Mouse (Mus musculus) kidney, adult 8-10 months (tissue): ENCODE data around the gene Atp2c2.

Source experiments
- DNase-seq, 2 experiments: peaks; one replicate each; pipeline ENCODE4 v3.0.0; 2022

Atp2c2 gene

DNA sequence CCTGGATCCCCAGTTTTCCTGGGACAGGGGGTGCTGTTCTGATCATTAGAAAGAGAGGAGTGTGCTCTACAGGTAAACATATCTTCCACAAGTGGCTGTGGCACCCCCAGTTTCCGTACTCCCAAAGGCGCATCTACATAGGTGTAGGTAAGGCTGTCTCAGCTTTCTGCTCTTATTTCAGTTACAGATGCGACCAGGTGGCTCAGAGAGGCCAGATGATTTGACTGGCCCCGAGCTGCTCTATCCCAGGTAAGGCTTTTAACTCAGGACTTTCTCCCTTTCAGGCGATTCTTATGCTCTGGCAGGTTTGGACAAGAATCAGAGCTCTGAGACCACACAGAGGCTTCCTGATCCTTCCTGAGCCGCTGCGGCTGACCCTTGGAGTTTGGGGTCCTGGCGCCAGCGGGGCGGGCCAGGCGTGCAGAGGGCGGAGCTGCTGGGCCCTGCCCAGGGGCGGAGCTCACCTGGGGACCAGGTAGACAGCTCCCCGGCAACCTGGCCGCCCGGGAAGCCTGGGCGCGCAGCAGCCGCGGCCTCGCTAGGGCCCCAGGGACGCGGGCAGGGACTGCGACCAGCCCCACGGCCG lies at the start of gene Atp2c2:
Gene Atp2c2 (plus strand): TSS at position 461 of the 586 bp plus-strand sequence.
- DNase-seq: peak; percentile 56 to 59

GRCm38 (mm10) chr8:119651324-119651723 lies 48.5 kb upstream of the Atp2c2 start:
- DNase-seq: no peak

DNA sequence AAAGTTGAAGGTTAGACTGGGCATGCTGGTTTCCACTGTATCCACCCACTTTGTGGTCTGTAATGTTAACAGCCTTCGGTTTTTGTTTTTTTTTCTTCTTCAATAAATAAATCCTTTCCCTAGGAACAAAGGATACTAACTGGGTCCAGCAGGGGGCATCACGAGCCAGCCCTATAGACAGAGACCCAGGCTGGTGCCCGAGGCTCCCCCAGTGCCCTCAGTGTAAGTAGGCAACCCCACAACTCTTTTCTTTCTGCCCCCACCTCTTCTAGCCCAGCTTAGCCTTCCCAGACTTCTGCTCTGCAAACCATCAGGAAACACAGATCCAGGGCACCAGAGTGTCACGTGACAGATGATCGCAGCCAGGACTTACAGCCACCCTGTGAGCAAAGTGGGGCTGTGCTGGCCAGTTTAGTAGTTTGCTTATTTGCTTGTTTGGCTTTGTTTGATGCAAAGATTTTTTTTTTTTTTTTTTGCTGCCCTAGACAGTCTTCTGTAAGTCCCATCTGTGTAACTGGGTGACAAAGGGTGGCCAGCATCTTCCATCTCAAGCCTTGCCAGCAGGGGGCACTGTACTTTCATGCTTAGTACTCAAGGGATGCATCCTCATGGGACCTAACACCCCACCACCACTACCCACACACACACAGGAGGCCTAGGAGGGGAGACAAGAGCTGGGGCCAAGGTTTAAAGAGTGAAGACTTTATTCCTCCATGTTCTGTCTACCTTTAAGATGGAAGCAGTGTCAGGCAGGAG lies 42.9 kb upstream of the Atp2c2 start:
- peak in 1 of 2 experiments; percentile 50 for DNase-seq

DNA sequence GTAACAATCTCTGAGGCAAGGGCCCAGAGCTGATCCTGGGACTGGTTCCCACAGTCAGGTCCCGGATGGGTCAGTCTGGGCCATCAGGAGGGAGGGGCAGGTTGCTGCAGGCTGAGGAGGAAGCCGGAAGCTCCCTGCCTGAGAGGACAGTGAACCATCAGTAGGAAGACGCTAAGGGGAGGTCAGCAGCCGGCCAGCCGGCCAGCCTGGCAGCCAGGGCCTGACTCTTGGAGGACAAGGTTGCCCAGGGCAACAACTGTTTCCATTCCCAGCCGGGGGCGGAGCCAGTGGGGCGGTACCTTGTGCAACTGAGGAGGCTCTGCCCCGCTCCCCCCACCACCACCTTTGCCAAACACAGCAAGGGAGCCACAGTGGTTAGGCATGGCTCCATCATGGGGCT lies 38.7 kb upstream of the Atp2c2 start:
- DNase-seq: peak; percentile 59 to 73

DNA sequence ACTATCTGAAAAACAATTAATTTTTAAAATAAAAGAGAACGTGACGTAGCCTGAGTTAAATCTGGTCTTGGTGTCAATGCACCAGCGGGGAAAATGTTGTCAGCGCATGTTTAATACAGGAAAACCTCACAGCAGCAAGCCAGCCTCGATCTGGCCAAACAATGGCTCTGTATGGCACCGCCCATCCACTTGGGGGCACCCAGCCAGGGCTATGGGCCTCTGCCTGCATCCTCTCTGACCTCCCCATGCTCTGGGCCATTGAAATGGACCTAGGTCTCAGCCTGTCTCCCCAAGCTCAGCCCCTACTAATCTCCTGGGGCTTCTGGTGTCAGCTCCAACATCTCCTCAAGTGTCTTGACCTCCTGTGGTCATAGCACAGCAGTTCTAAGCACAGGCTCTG lies 37.9 kb upstream of the Atp2c2 start:
- DNase-seq: no peak

DNA sequence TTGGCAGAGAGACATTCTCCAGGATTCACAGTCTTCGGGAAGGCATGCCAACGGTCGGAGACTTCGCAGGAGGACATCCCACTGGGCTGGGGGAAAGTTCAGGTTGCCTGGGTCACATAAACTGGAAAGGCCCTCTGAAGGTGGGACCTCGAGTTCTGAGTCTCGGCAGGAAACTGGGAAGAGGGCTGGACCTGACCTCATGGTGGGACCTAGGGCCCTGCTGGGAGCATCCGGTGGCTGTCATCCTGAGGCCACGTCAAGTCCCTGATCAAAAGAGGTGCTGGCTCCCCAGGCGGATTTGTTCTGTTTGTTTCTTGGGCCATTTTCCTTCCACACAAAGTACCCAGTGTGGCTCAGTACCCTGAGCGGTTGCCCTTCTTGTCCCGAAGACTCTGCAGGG lies 36.4 kb upstream of the Atp2c2 start:
- no peak for DNase-seq

GRCm38 (mm10) chr8:119665270-119665669 lies 34.5 kb upstream of the Atp2c2 start:
- DNase-seq: peak; percentile 29 to 36

GRCm38 (mm10) chr8:119666219-119666951 lies 33.4 kb upstream of the Atp2c2 start, which contains the start of gene Wfdc1:
Wfdc1 (plus strand) TSS chr8:119666365.
- no peak for DNase-seq

- no peak for DNase-seq
Measured at GRCm38 (mm10) chr8:119668447-119668846, 31.4 kb upstream of the Atp2c2 start.

GRCm38 (mm10) chr8:119669284-119669683 lies 30.5 kb upstream of the Atp2c2 start:
- DNase-seq: no peak

- DNase-seq: peak; percentile 31 to 46
Measured at GRCm38 (mm10) chr8:119670419-119671091, 29.3 kb upstream of the Atp2c2 start.

DNA sequence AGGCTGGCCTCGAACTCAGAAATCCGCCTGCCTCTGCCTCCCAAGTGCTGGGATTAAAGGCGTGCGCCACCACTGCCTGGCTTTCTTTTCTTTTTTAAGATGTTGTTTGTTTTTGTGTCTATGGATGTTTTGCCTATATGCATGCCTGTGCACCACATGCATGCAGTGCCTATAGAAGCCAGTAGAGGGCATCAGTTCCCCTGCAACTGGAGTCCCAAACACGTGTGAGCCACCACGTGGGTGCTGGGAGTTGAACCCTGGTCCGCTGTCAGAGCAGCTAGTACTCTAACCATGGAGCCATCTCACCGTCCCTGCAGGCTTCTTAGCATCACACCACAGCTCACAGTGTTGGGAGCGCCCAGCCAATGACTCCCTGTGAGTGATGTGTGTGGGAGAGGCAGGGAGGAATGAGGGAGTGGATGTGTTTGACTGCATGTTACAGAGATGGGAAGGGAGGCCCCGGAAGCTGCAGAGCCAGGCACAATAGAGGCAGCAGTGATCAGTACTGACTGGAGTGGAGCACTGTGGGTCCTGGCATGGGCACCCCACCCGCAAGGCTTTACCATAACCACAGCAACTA lies 25.7 kb upstream of the Atp2c2 start:
- no peak for DNase-seq

- no peak for DNase-seq
Measured at GRCm38 (mm10) chr8:119675457-119675856, 24.4 kb upstream of the Atp2c2 start.

GRCm38 (mm10) chr8:119676389-119676788 lies 23.4 kb upstream of the Atp2c2 start:
- peak; percentile 89 to 97 for DNase-seq

GRCm38 (mm10) chr8:119678138-119678843 lies 21.5 kb upstream of the Atp2c2 start:
- DNase-seq: peak; percentile 31 to 36

DNA sequence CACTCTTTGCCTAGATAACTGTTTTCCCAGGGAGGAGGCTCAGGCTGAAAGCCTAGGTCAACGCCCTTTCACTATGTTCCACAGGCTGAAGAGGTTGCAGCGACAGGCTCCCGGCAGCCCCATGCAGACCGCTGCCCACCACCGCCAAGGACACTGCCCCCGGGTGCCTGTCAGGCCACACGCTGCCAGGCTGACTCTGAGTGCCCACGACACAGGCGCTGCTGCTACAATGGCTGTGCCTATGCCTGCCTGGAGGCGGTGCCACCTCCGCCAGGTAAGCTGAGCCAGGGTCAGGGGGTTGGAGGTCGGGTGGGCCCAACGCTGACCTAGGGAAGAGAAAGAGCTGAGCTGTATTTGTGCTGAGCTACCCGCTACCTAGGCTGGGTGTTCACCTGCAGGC lies 20.6 kb upstream of the Atp2c2 start:
- DNase-seq: no peak

DNA sequence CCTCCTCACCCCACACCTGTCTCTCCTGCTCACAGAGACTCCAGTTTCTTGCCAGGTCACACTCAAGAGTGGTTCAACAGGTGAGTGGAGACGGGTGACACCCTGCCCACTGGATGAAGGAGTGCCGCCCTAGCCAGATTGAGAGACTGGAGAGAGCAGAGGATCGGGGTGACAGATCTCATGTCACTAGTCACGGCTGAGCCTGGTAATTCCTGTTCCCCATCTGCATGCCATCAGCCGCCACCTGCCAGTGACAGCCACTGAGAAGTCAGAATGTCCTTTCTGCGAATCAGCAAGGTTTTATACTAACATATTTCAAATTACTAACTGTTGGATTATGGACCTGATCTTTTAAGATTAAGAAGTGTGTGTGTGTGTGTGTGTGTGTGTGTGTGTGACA lies 9.2 kb upstream of the Atp2c2 start:
- DNase-seq: no peak

DNA sequence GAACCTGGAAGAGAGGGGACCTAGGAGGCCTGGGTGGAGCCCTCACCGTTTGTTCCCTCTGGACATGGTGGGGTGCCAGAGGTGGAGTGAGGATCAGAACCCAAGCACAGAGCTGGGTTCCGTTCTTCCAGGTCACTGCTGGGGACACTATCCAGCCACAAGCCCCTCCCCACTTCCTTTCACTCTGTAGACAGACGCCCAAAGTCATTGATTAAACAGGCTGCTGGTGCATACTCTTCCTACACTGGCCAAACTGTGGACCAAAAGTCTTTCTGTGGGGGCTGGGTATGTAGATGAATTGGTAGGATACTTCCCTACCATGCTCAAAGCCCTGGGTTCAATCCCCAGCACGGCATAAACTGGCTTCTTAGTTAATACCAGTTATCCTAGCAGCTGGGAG lies 7.8 kb upstream of the Atp2c2 start:
- DNase-seq: peak in 1 of 2 experiments; percentile 26

GRCm38 (mm10) chr8:119694696-119695095 lies 5.1 kb upstream of the Atp2c2 start:
- no peak for DNase-seq

- no peak for DNase-seq
Measured at GRCm38 (mm10) chr8:119697163-119697562, 2.6 kb upstream of the Atp2c2 start.

DNA sequence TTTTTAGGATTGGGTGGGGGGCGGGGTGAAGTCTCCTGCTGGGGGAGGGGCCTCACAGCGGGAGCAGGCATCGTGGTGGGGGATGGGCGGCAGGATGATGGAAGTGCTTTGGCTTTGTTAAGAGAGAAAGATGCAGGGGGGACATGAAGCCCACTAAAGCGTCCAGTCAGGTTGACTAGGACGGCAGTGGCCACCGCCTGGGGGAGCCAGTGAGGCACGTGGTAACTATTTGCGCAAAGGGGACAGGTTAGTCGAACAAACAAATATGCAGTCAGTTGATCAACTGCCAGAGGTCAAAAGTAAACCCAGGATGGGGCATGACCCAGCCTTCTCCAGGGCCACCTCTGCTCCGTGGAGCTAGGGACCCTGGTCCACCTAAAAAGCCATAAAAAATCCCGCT lies 849 bp upstream of the Atp2c2 start:
- peak; percentile 54 to 72 for DNase-seq

GRCm38 (mm10) chr8:119702965-119703364 lies 3.2 kb downstream of the Atp2c2 start:
- DNase-seq: no peak
